Mouse (Mus musculus) midbrain, postnatal 0 days (tissue): ENCODE results near the gene Megf9. TPM values are rescaled to one million over a fixed set of nuclear protein-coding genes. Genes with fewer than 3 reads are reported as not detected.

ENCODE experiments used
- ATAC-seq: fragments of 200-750 bp; cut with Nextera tagmentation; 2 replicates; pipeline ENCODE4 v1.8.0; 2017; ENCODE audit warnings: moderate number of reproducible peaks, mild to moderate bottlenecking, moderate TSS enrichment, moderate library complexity; ENCODE audit not compliant: low FRiP score
- DNase-seq: peaks from one replicate; pipeline ENCODE4 v3.0.0-alpha.2; 2015; ENCODE audit warnings: low spot score
- H3K27ac ChIP-seq: fragments of 300-500 bp; sonication (generic); 2 replicates; pipeline ENCODE4 v1.5.1; 2014; ENCODE audit warnings: low read depth, mild to moderate bottlenecking, low read length, mixed read lengths
- H3K27me3 ChIP-seq: fragments of 300-500 bp; sonication (generic); 2 replicates; pipeline ENCODE4 v1.6.1; 2014; ENCODE audit warnings: low read length, control low read depth, mixed read lengths; ENCODE audit not compliant: insufficient read depth
- H3K36me3 ChIP-seq: fragments of 300-500 bp; sonication (generic); 2 replicates; pipeline ENCODE4 v1.6.1; 2014; ENCODE audit warnings: low read length, control low read depth, mixed read lengths; ENCODE audit not compliant: insufficient read depth
- H3K4me1 ChIP-seq: fragments of 300-500 bp; sonication (generic); 2 replicates; pipeline ENCODE4 v1.6.1; 2014; ENCODE audit warnings: mild to moderate bottlenecking, control low read depth, antibody characterized with exemption, low read length, mixed read lengths; ENCODE audit not compliant: insufficient read depth
- H3K4me2 ChIP-seq: fragments of 300-500 bp; sonication (generic); 2 replicates; pipeline ENCODE4 v1.6.1; 2014; ENCODE audit warnings: low read depth, mild to moderate bottlenecking, low read length, mixed read lengths; ENCODE audit not compliant: poor library complexity, severe bottlenecking
- H3K4me3 ChIP-seq: fragments of 300-500 bp; sonication (generic); 2 replicates; pipeline ENCODE4 v1.5.1; 2014; ENCODE audit warnings: low read depth, mild to moderate bottlenecking, low read length, moderate library complexity
- H3K9ac ChIP-seq: fragments of 300-500 bp; sonication (generic); replicated peaks from 2 replicates; pipeline ENCODE4 v1.6.1; 2014; ENCODE audit warnings: mild to moderate bottlenecking, low read length, moderate library complexity, mixed read lengths; ENCODE audit not compliant: poor library complexity, severe bottlenecking
- H3K9me3 ChIP-seq: fragments of 300-500 bp; sonication (generic); 2 replicates; pipeline ENCODE4 v1.6.1; 2016; ENCODE audit warnings: low read length, control low read depth
- CTCF ChIP-seq: IDR thresholded peaks from 2 replicates; pipeline ENCODE4 v1.5.1; 2016; ENCODE audit warnings: antibody characterized with exemption, mild to moderate bottlenecking
- WGBS: fragments of 180-500 bp; shearing (Covaris S2); extraction: QIAGEN DNeasy Blood & Tissue Kit; methylation state at CpG from one replicate; pipeline ENCODE4 v1.1.7; 2014; 5-methylcytosine and 5-hydroxymethylcytosine counted together
- polyA plus RNA-seq: library from polyadenylated mRNA; unstranded; fragments of >200 nt; fragmentation: Nextera tagmentation; extraction: Ambion mirVana; gene quantifications from 2 replicates; pipeline ENCODE4 v1.2.1, GENCODE M21; 2015
- total RNA-seq: library from RNA; depleted of rRNA; stranded (reverse); fragments of >200 nt; gene quantifications from 2 replicates; pipeline ENCODE4 v1.2.3, GENCODE M21; 2014; rRNA removed

Gene Megf9
- total and polyA plus RNA-seq, 2 experiments from 2014 or later: 30.1 to 66.3 TPM

DNA sequence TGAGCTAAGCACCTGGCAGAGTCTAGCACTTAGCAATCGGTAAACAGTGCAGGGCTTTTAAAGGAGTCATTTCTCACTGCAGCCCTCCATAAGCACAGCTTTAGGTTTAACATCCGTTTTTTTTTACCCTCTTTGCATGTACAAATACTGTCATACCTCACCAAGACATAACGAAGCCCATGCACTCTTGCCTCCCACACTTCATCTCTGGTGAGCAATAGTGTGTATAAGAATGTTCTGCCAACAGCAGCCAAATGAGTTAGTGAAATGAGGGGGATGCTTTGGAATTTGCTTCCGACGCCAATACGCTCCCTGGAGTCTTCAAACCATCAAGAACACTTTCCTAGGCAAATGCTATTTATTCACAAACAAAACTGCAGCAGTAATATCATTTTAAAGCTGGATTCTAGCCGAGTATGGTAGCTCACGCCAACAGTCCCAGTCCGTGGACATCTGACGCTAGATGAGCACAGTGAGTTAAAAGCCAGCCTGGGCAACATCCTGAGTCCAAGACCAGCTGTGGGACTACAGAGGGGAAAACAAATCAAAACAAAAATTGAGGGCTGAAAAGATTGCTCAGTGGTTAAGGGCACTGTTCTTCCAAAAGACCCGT, 142.9 kb downstream of the Megf9 start:
- no peaks in the 10 kb centered on the region for H3K36me3 ChIP-seq

DNA sequence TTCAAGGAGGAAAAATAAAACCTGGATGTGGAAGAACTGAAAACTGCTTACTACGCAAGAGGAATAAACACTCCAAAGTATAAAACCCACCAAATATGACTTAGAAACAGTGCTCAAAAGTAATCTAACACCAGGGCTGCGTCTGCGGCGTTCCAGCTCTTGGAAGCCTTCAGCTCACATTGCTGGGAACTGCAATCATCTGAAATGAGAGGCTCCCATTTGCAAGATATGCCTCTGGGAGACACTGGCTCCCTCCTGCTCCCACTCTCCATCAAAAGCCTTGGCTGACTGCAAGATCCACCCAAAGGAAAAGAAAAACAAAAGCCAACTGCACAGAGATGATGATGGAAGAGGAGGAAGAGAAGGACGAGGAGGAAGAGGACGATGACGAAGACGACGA, 143.7 kb downstream of the Megf9 start:
- H3K4me3 ChIP-seq: no peak overlapping the region
- no peaks in the 10 kb centered on the region for H3K9me3 ChIP-seq
- WGBS: 91% methylated on average over 9 of the region's 9 CpGs
- no peak for TF ChIP-seq CTCF
- H3K4me1 ChIP-seq: no peaks in the 10 kb centered on the region
- no peak overlapping the region for H3K27ac ChIP-seq
- no peak for DNase-seq
- H3K36me3 ChIP-seq: no peaks in the 10 kb centered on the region
- no peak overlapping the region for H3K9ac ChIP-seq
- no peak overlapping the region for H3K4me2 ChIP-seq
- no peaks in the 10 kb centered on the region for H3K27me3 ChIP-seq
- no peak for ATAC-seq

More for the DNA sequence above, 142.9 kb downstream of the Megf9 start:
- H3K9ac ChIP-seq: no peak overlapping the region
- no peak for DNase-seq
- no peak overlapping the region for H3K4me2 ChIP-seq
- no peaks in the 10 kb centered on the region for H3K9me3 ChIP-seq
- no peak for ATAC-seq
- no peak overlapping the region for H3K4me3 ChIP-seq
- no peak overlapping the region for H3K27ac ChIP-seq
- 93% methylated on average over 11 of the region's 11 CpGs for WGBS
- H3K4me1 ChIP-seq: no peaks in the 10 kb centered on the region
- no peak for TF ChIP-seq CTCF
- no peaks in the 10 kb centered on the region for H3K27me3 ChIP-seq

DNA sequence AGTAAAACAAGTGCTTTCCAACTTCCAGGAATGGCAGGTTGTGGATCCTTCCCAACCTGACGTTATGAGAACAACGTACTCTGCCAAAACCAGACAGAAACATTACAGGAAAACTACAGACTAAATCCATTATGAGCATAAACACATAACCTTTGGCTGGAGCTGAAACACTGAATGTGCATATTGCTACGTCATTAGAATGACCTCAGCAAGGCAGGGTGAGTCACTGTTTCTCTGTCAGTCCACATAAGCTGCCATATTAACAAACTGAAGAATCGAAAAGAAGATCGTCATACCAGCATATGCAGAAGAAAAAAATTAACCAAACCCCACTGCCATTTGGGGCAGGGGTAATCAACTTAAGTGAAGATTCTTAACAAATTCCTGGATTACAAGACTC, 148.6 kb downstream of the Megf9 start:
- Histone ChIP-seq H3K9me3 (no peaks in the 10 kb centered on the region), H3K27me3 (no peaks in the 10 kb centered on the region), H3K4me2 (no peak overlapping the region), H3K36me3 (no peaks in the 10 kb centered on the region), H3K4me3 (no peak overlapping the region), H3K9ac (no peak overlapping the region), H3K4me1 (no peaks in the 10 kb centered on the region), H3K27ac (no peak overlapping the region)
- TF ChIP-seq CTCF: no peak
- DNase-seq: no peak
- ATAC-seq: no peak
- 95% methylated on average over 5 of the region's 5 CpGs for WGBS

DNA sequence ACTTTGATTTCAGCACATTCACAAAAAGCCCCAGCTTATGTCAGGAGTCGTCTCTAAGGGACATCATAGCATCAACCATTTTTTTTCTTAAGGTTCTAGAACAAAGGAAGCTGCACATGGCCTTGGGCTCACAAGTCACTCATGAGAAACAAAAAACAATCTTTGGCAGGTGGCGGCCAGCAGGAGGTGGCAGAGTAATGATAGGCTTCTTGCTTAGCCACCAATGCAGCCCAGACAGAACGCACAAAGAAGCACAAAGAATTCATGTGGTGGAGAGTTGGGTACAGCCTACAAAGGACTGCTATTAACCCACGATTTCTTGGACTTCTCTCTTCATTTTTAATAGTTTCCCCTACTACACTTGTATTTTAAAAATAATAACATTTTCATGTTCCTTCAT, 157.4 kb downstream of the Megf9 start:
- Histone ChIP-seq H3K9me3 (no peaks in the 10 kb centered on the region), H3K27me3 (no peaks in the 10 kb centered on the region), H3K4me1 (no peaks in the 10 kb centered on the region), H3K4me2 (no peak overlapping the region), H3K36me3 (no peaks in the 10 kb centered on the region), H3K27ac (no peak overlapping the region), H3K4me3 (no peak overlapping the region), H3K9ac (no peak overlapping the region)
- 60% methylated on average over 4 of the region's 4 CpGs for WGBS
- DNase-seq (peak; percentile 59), ATAC-seq (no peak)
- peak; percentile 15 for TF ChIP-seq CTCF

Other genes with a start within 250 kb of the Megf9 start
- gene Cdk5rap2, start 124.6 kb downstream of the Megf9 start, total RNA-seq: 12.2 and 14.9 TPM in 2 replicates
- gene Cdk5rap2, start 124.6 kb downstream of the Megf9 start, polyA plus RNA-seq: 5.7 TPM in 2 replicates